Mouse (Mus musculus): ENCODE data around the gene Gm20388.

DNA sequence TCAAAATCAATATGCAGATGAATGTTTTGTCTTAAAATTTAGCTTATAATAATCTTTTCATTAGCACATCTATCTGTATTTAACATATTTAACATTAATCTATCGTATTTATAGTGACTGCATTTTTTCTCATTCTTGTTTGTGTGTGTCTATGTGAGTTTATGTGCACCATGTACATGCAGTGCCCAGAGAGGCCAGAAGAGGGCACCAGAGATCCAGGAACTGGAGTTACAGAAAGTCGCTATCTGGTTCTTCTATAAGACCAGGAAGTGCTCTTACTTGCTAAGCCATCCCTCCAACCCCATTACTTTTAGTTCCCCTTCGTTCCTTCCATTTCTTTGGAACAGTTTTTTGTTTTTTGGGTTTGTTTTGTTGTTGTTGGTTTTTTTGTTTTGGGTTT, 2213.7 kb downstream of the Gm20388 start:
- TF ChIP-seq CTCF (IDR thresholded peaks at IDR 0.05; ENCODE audit: insufficient read depth, low read depth, low read length): no peak
- no peak for TF ChIP-seq POLR2A (IDR thresholded peaks at IDR 0.05; ENCODE audit: insufficient read depth, low read depth, low read length)

All from olfactory bulb, adult 2 months (tissue).